Mouse (Mus musculus) MEL (cell line): ENCODE results near the gene Rgl1.

ENCODE experiments used
- CHD1 ChIP-seq: IDR thresholded peaks from 2 replicates; pipeline ENCODE4 v1.6.1; 2012; ENCODE audit warnings: low read depth, mild to moderate bottlenecking, inconsistent platforms, low read length, improper control_type of control experiment
- CTCF ChIP-seq, 3 experiments: IDR thresholded peaks in 2 of 3; conservative IDR thresholded peaks in 1 of 3; 2 replicates each; pipeline ENCODE4 v1.5.1; 2011 to 2012; ENCODE audit warnings: low read length in 3 of 3, low read depth in 2 of 3, mild to moderate bottlenecking in 2 of 3, improper control_type of control experiment in 1 of 3, inconsistent platforms in 1 of 3, mixed read lengths in 1 of 3, moderate library complexity in 1 of 3; ENCODE audit not compliant: control insufficient read depth in 1 of 3, insufficient read depth in 1 of 3, poor library complexity in 1 of 3, severe bottlenecking in 1 of 3
- E2F4 ChIP-seq: IDR thresholded peaks from 2 replicates; pipeline ENCODE4 v1.6.1; 2011; ENCODE audit warnings: low read depth, low read length, improper control_type of control experiment, borderline replicate concordance
- EP300 ChIP-seq, 2 experiments: IDR thresholded peaks; 2 replicates each; pipeline ENCODE4 v1.6.1; 2011; ENCODE audit warnings: improper control_type of control experiment in 2 of 2, low read length in 2 of 2, low read depth in 1 of 2, mild to moderate bottlenecking in 1 of 2
- GABPA ChIP-seq: IDR thresholded peaks from 2 replicates; pipeline ENCODE4 v1.6.1; 2012; ENCODE audit warnings: low read depth, mild to moderate bottlenecking, inconsistent platforms, low read length, improper control_type of control experiment, moderate library complexity
- MAX ChIP-seq: IDR thresholded peaks from 2 replicates; pipeline ENCODE4 v1.6.1; 2011; ENCODE audit warnings: low read length, improper control_type of control experiment
- MYB ChIP-seq: IDR thresholded peaks from 2 replicates; pipeline ENCODE4 v1.6.1; 2011; ENCODE audit warnings: mild to moderate bottlenecking, low read depth, low read length, improper control_type of control experiment
- NELFE ChIP-seq: IDR thresholded peaks from 2 replicates; pipeline ENCODE4 v1.6.1; 2011; ENCODE audit warnings: low read depth, low read length, improper control_type of control experiment
- POLR2A ChIP-seq, 2 experiments: IDR thresholded peaks; 2 replicates each; pipeline ENCODE4 v1.6.1; 2011 to 2012; ENCODE audit warnings: low read length in 2 of 2, mild to moderate bottlenecking in 2 of 2, control low read depth in 1 of 2, improper control_type of control experiment in 1 of 2, low read depth in 1 of 2, moderate library complexity in 1 of 2; ENCODE audit not compliant: control insufficient read depth in 1 of 2, insufficient read depth in 1 of 2, poor library complexity in 1 of 2
- SIN3A ChIP-seq: IDR thresholded peaks from 2 replicates; pipeline ENCODE4 v1.6.1; 2012; ENCODE audit warnings: low read length, improper control_type of control experiment, inconsistent platforms
- USF1 ChIP-seq: IDR thresholded peaks from 2 replicates; pipeline ENCODE4 v1.6.1; 2014; ENCODE audit warnings: low read depth, mild to moderate bottlenecking, inconsistent platforms, low read length, improper control_type of control experiment, moderate library complexity
- ZC3H11A ChIP-seq: IDR thresholded peaks from 2 replicates; pipeline ENCODE4 v1.6.1; 2012; ENCODE audit warnings: low read depth, mild to moderate bottlenecking, inconsistent platforms, low read length, improper control_type of control experiment
- ZMIZ1 ChIP-seq: IDR thresholded peaks from 2 replicates; pipeline ENCODE4 v1.6.1; 2012; ENCODE audit warnings: low read depth, mild to moderate bottlenecking, inconsistent platforms, low read length, improper control_type of control experiment, moderate library complexity

- TF ChIP-seq CTCF (IDR thresholded peaks at IDR 0.05 in 2 of 3, conservative IDR thresholded peaks at IDR 0.05 in 1 of 3; ENCODE audit: control insufficient read depth in 1 of 3, insufficient read depth in 1 of 3, low read depth in 2 of 3, low read length in 3 of 3, poor library complexity in 1 of 3, severe bottlenecking in 1 of 3) (no peak), USF1 (no peak), POLR2A (IDR thresholded peaks at IDR 0.05; ENCODE audit: control insufficient read depth in 1 of 2, insufficient read depth in 1 of 2, low read depth in 1 of 2, low read length in 2 of 2, poor library complexity in 1 of 2) (no peak), NELFE (no peak), EP300 (IDR thresholded peaks at IDR 0.05; ENCODE audit: low read depth in 1 of 2, low read length in 2 of 2) (no peak), MYB (no peak), MAX (no peak), ZC3H11A (no peak), E2F4 (no peak), CHD1 (no peak), ZMIZ1 (no peak), SIN3A (no peak), GABPA (no peak)
These were observed 260.0 kb downstream of the Rgl1 start for GRCm38 (mm10) chr1:152506175-152506574.
